Mouse (Mus musculus) gastrocnemius, postnatal 4 days (tissue): ENCODE measurements around the gene Lrrc8b. TPM values are rescaled to one million over a fixed set of nuclear protein-coding genes. Genes with fewer than 3 reads are reported as not detected.
A peak's percentile ranks its signal among the peaks of the same experiment; 100 is the strongest.

Source experiments
- DNase-seq, 2 experiments: peaks; one replicate each; pipeline ENCODE4 v3.0.0; 2021 to 2022; ENCODE audit warnings: low spot score in 2 of 2, mixed read lengths in 2 of 2
- total RNA-seq, 2 experiments: library from RNA; stranded (reverse); gene quantifications; 2 replicates each; pipeline ENCODE4 v1.2.3; 2021

The Lrrc8b gene
- total RNA-seq, 2 experiments from 2014 or later: 10.7 TPM

GRCm38 (mm10) chr5:105479673-105480072 lies 64.1 kb downstream of the Lrrc8b start:
- DNase-seq: no peak

- no peak for DNase-seq
Measured at GRCm38 (mm10) chr5:105480561-105480960, 65.0 kb downstream of the Lrrc8b start.

GRCm38 (mm10) chr5:105483632-105484031 lies 68.1 kb downstream of the Lrrc8b start:
- DNase-seq: no peak

GRCm38 (mm10) chr5:105484247-105484646 lies 68.7 kb downstream of the Lrrc8b start:
- no peak for DNase-seq

- DNase-seq: no peak
Measured at GRCm38 (mm10) chr5:105484891-105485290, 69.3 kb downstream of the Lrrc8b start.

- DNase-seq: no peak
Measured at GRCm38 (mm10) chr5:105490211-105490610, 74.6 kb downstream of the Lrrc8b start.

- no peak for DNase-seq
Measured at GRCm38 (mm10) chr5:105491389-105491788, 75.8 kb downstream of the Lrrc8b start.

- no peak for DNase-seq
Measured at GRCm38 (mm10) chr5:105492367-105493246, 77.0 kb downstream of the Lrrc8b start.

GRCm38 (mm10) chr5:105493377-105493776 lies 77.8 kb downstream of the Lrrc8b start:
- DNase-seq: no peak

GRCm38 (mm10) chr5:105494246-105494917 lies 78.8 kb downstream of the Lrrc8b start:
- no peak for DNase-seq

GRCm38 (mm10) chr5:105494918-105495901 lies 79.6 kb downstream of the Lrrc8b start:
- DNase-seq: peak; percentile 57 to 78

GRCm38 (mm10) chr5:105496133-105496532 lies 80.6 kb downstream of the Lrrc8b start:
- DNase-seq: no peak

GRCm38 (mm10) chr5:105496586-105496985 lies 81.0 kb downstream of the Lrrc8b start:
- DNase-seq: no peak

GRCm38 (mm10) chr5:105498429-105499000 lies 82.9 kb downstream of the Lrrc8b start:
- no peak for DNase-seq

- no peak for DNase-seq
Measured at GRCm38 (mm10) chr5:105499396-105499795, 83.8 kb downstream of the Lrrc8b start.

- no peak for DNase-seq
Measured at GRCm38 (mm10) chr5:105500132-105501121, 84.9 kb downstream of the Lrrc8b start.

- no peak for DNase-seq
Measured at GRCm38 (mm10) chr5:105501136-105501535, 85.6 kb downstream of the Lrrc8b start.

GRCm38 (mm10) chr5:105508813-105509212 lies 93.2 kb downstream of the Lrrc8b start:
- no peak for DNase-seq

GRCm38 (mm10) chr5:105512297-105512696 lies 96.7 kb downstream of the Lrrc8b start:
- no peak for DNase-seq

GRCm38 (mm10) chr5:105515532-105515931 lies 100.0 kb downstream of the Lrrc8b start:
- no peak for DNase-seq
